ENCODE assay signal across 11 mouse cellular contexts in the genomic region with DNA sequence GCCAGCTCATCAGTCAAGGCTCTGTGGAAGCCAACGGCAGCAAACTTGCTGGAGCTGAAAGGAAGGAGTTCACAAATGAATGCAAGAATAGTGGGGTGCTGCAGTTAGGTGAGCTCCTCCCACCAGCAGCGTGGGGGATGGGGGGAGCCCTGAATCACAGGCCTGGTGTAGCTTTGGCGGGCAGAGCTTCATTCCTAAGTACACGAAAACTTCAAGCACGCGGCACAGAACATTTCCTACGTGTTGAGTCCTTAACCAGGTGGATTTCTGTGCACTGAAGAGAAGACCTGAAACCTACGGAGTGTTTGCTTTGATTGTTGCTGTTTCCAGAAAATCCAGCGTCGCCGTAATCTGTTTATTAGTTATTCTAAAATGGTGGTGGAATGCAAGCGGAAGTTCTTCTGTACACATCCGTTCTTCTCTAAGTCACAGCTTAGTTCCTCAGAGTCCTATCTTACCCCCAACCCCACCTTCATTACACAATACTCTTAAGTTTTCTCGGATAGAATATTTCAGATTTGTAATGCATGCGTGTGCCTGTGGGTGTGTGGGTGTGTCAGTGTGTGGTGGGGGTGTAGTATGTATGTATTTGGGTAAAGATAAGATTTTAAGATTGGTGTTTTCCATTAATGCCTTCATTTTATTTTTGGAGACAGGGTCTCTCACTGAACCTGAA. TPM values are rescaled to one million over a fixed set of nuclear protein-coding genes. Genes with fewer than 3 reads are reported as not detected.
DNase-seq lines count a peak whose midpoint lies in the region; ATAC-seq lines count a peak whose summit lies in the region.
"Had no signal": no experiment of that assay in that cellular context is flagged by ENCODE, and none has a peak within 500 bp of the region (broad histone marks: within the 10 kb centered on the region; RNA-seq: fewer than 3 reads in every experiment).

No protein-coding gene starts in this region.

- 0 out of 2 replicates have a peak, but pooled peaks cover 4% of the 10 kb centered on the region for H3K36me3 ChIP-seq in embryonic facial prominence, embryonic 14.5 days (ENCODE audit: control insufficient read depth, insufficient read depth, low read length)
- H3K36me3 ChIP-seq in intestine, embryonic 16.5 days (ENCODE audit: control insufficient read depth, insufficient read depth, low read length), result peaks cover 4% of the 10 kb centered on the region; the same call in 1 of the 2 replicates
- H3K36me3 ChIP-seq in midbrain, embryonic 12.5 days, result no peaks in the 10 kb centered on the region

- H3K4me1 ChIP-seq in embryonic facial prominence, embryonic 14.5 days (ENCODE audit: control insufficient read depth, insufficient read depth, low read length), result no peaks in the 10 kb centered on the region
- peaks cover 10% of the 10 kb centered on the region for H3K4me1 ChIP-seq in intestine, embryonic 16.5 days (ENCODE audit: control insufficient read depth, insufficient read depth, low read length)
- peaks cover 11% of the 10 kb centered on the region for H3K4me1 ChIP-seq in midbrain, embryonic 12.5 days

- H3K9me3 ChIP-seq in embryonic facial prominence, embryonic 14.5 days (ENCODE audit: control insufficient read depth, low read length), result no peaks in the 10 kb centered on the region
- H3K9me3 ChIP-seq in intestine, embryonic 16.5 days (ENCODE audit: control insufficient read depth, low read length), result no peaks in the 10 kb centered on the region
- H3K9me3 ChIP-seq in midbrain, embryonic 12.5 days, result no peaks in the 10 kb centered on the region

- WGBS in embryonic facial prominence, embryonic 14.5 days, result 40% methylated on average over 15 of the region's 15 CpGs
- 50% methylated on average over 15 of the region's 15 CpGs for WGBS in intestine, embryonic 16.5 days
- 45% methylated on average over 15 of the region's 15 CpGs for WGBS in midbrain, embryonic 12.5 days

- no peaks in the 10 kb centered on the region for H3K27me3 ChIP-seq in embryonic facial prominence, embryonic 14.5 days (replicated peaks; ENCODE audit: control insufficient read depth, insufficient read depth, low read length)
- no peaks in the 10 kb centered on the region for H3K27me3 ChIP-seq in intestine, embryonic 16.5 days (replicated peaks; ENCODE audit: control insufficient read depth, insufficient read depth, low read length)
- peaks cover 4% of the 10 kb centered on the region; the same call in 1 of the 2 replicates for H3K27me3 ChIP-seq in midbrain, embryonic 12.5 days

- intact Hi-C loops in gastrocnemius, postnatal 36 days (cut with DNase I), result loop anchor here (5.0 kb wide), 1 partner anchor 54 kb away; no protein-coding TSS in a partner anchor

- H3K27ac ChIP-seq in embryonic facial prominence, embryonic 14.5 days (replicated peaks; ENCODE audit: low read depth, low read length), result no peak overlapping the region
- H3K27ac ChIP-seq in intestine, embryonic 16.5 days (ENCODE audit: low read length), result 0 out of 2 replicates have a peak overlapping the region, but pooled peaks have one; percentile 26
- H3K27ac ChIP-seq in midbrain, embryonic 12.5 days (replicated peaks), result no peak overlapping the region
- H3K27ac ChIP-seq: gastrocnemius, adult 2 months had no signal

- peak; percentile 14 for DNase-seq in embryo, embryonic 10.5 days (ENCODE audit: low spot score)
- DNase-seq in embryo, embryonic 10 days (ENCODE audit: low spot score), result no peak
- peak; percentile 13 for DNase-seq in embryonic facial prominence, embryonic 14.5 days (ENCODE audit: low spot score)
- no peak for DNase-seq in spleen, adult 18-20 months
- no peak for DNase-seq in adipocyte (ENCODE audit: low spot score)
- no peak for DNase-seq in gastrocnemius, postnatal 36 days
- DNase-seq: cerebellum, adult 9-11 months; gastrocnemius, adult 2 months; right cerebral cortex, postnatal 4 days had no signal

- no peak overlapping the region for H3K9ac ChIP-seq in embryonic facial prominence, embryonic 14.5 days (ENCODE audit: low read depth, low read length)
- H3K9ac ChIP-seq in intestine, embryonic 16.5 days (ENCODE audit: low read depth, low read length), result no peak overlapping the region
- H3K9ac ChIP-seq in midbrain, embryonic 12.5 days (replicated peaks), result 0 out of 2 replicates have a peak overlapping the region, but pooled peaks have one; percentile 31

- peak; percentile 38; the same call in 1 of the 2 replicates for ATAC-seq in embryonic facial prominence, embryonic 14.5 days (ENCODE audit: low read depth)
- peak; percentile 36; the same call in 1 of the 2 replicates for ATAC-seq in intestine, embryonic 16.5 days
- no peak for ATAC-seq in midbrain, embryonic 12.5 days (ENCODE audit: low FRiP score, low read depth)

- H3K4me3 ChIP-seq in embryonic facial prominence, embryonic 14.5 days (ENCODE audit: low read depth, low read length), result no peak overlapping the region
- H3K4me3 ChIP-seq in intestine, embryonic 16.5 days (ENCODE audit: low read length), result no peak overlapping the region
- peak overlapping the region; percentile 17 for H3K4me3 ChIP-seq in midbrain, embryonic 12.5 days
- H3K4me3 ChIP-seq: gastrocnemius, adult 2 months had no signal

- H3K4me2 ChIP-seq in embryonic facial prominence, embryonic 14.5 days (ENCODE audit: low read depth, low read length), result peak overlapping the region; percentile 5; the same call in 1 of the 2 replicates
- H3K4me2 ChIP-seq in intestine, embryonic 16.5 days (ENCODE audit: low read depth, low read length), result 0 out of 2 replicates have a peak overlapping the region, but pooled peaks have one; percentile 5
- peak overlapping the region; percentile 46 for H3K4me2 ChIP-seq in midbrain, embryonic 12.5 days (replicated peaks)

RNA-seq across cellular contexts. Expression of a gene that starts 18.3 kb away (rescaled TPM):
- polyA plus RNA-seq in embryonic facial prominence, embryonic 14.5 days (2014; fragmentation: Nextera tagmentation; extraction: Ambion mirVana), result 4.5 and 4.9 TPM in 2 replicates
- 10.6 and 10.7 TPM in 2 replicates for polyA plus RNA-seq in intestine, embryonic 16.5 days (2015; fragmentation: Nextera tagmentation; extraction: Ambion mirVana)
- polyA plus RNA-seq in midbrain, embryonic 12.5 days (2016; fragmentation: Nextera tagmentation; extraction: Ambion mirVana), result 1.3 TPM in 2 replicates
- 1 to 10 TPM; 6.7 to 8.3 TPM for total RNA-seq in gastrocnemius, postnatal 36 days (2021)

RNA-seq across cellular contexts. Expression of a gene that starts 26.2 kb away (rescaled TPM):
- polyA plus RNA-seq in embryonic facial prominence, embryonic 14.5 days (2014; fragmentation: Nextera tagmentation; extraction: Ambion mirVana), result 0.15 and 0.26 TPM in 2 replicates
- polyA plus RNA-seq in intestine, embryonic 16.5 days (2015; fragmentation: Nextera tagmentation; extraction: Ambion mirVana), result 36.9 and 49.5 TPM in 2 replicates
- not detected in 2 replicates for polyA plus RNA-seq in midbrain, embryonic 12.5 days (2016; fragmentation: Nextera tagmentation; extraction: Ambion mirVana)
- not detected for total RNA-seq in gastrocnemius, postnatal 36 days (2021)
- total RNA-seq: gastrocnemius, adult 2 months had no signal

RNA-seq across cellular contexts. Expression of a gene that starts 42.7 kb away (rescaled TPM):
- 56.8 and 59.0 TPM in 2 replicates for polyA plus RNA-seq in embryonic facial prominence, embryonic 14.5 days (2014; fragmentation: Nextera tagmentation; extraction: Ambion mirVana)
- polyA plus RNA-seq in intestine, embryonic 16.5 days (2015; fragmentation: Nextera tagmentation; extraction: Ambion mirVana), result 61.0 and 61.8 TPM in 2 replicates
- polyA plus RNA-seq in midbrain, embryonic 12.5 days (2016; fragmentation: Nextera tagmentation; extraction: Ambion mirVana), result 54.4 and 58.9 TPM in 2 replicates
- 10 to 100 TPM; 58.1 to 59.3 TPM for total RNA-seq in gastrocnemius, postnatal 36 days (2021)

Comparison
In these comparisons a context has a peak if more than half of its experiments do, and no peak if none do; other contexts are left out.
1. DNase-seq: peak in embryo, embryonic 10.5 days (single experiment) and embryonic facial prominence, embryonic 14.5 days (single experiment); none in embryo, embryonic 10 days (single experiment), spleen, adult 18-20 months (0 of 2), adipocyte (single experiment) and gastrocnemius, postnatal 36 days (0 of 2).
2. RNA of a gene that starts 26.2 kb away (polyA plus RNA-seq): 36.9 to 49.5 TPM in intestine, embryonic 16.5 days; 0.15 to 0.26 TPM in embryonic facial prominence, embryonic 14.5 days and not detected in midbrain, embryonic 12.5 days; every median in the first group is over 10 times any median in the second.
3. Peak in every context shown above with its lines, with median percentiles within 50 percentile points of each other: H3K4me2 ChIP-seq.